Mouse (Mus musculus) T-helper 2 cell (primary cell): ENCODE data around the gene Vhl.

Source experiments
- in situ Hi-C: fragments of 300-600 bp; cut with MboI, MseI; formaldehyde crosslinking; loops from one replicate; pipeline ENCODE4 v1.15.1; 2025; ENCODE audit warnings: high pct_unique_total_duplicates

The Vhl gene

GRCm38 (mm10) chr6:113623386-113623785 lies 373 bp upstream of the Vhl start:
- in situ Hi-C loops, result loop anchor here (25.0 kb wide), 1 partner anchor 1289 kb away; no protein-coding TSS in a partner anchor

GRCm38 (mm10) chr6:113624989-113625770 lies 1.4 kb downstream of the Vhl start:
- in situ Hi-C loops, result loop anchor here (25.0 kb wide), 1 partner anchor 1287 kb away; no protein-coding TSS in a partner anchor

- in situ Hi-C loops, result no loop called here
These were observed 6.6 kb downstream of the Vhl start for GRCm38 (mm10) chr6:113630322-113630721.

- in situ Hi-C loops, result no loop called here
These were observed 9.1 kb downstream of the Vhl start for GRCm38 (mm10) chr6:113632863-113633262.

- in situ Hi-C loops, result loop anchor here (5.0 kb wide), 1 partner anchor 44 kb away; no protein-coding TSS in a partner anchor
These were observed 14.7 kb downstream of the Vhl start, which contains the start of gene Irak2 for GRCm38 (mm10) chr6:113638302-113639040. Gene Irak2, plus strand, starts transcription at chr6:113638467.

- in situ Hi-C loops, result loop anchor here (5.0 kb wide), 1 partner anchor 43 kb away; no protein-coding TSS in a partner anchor
These were observed 15.4 kb downstream of the Vhl start for GRCm38 (mm10) chr6:113639201-113639600.

- in situ Hi-C loops, result no loop called here
These were observed 18.8 kb downstream of the Vhl start for GRCm38 (mm10) chr6:113642605-113643004.

- in situ Hi-C loops, result no loop called here
These were observed 19.3 kb downstream of the Vhl start for GRCm38 (mm10) chr6:113643021-113643420.

GRCm38 (mm10) chr6:113643967-113644366 lies 20.2 kb downstream of the Vhl start:
- in situ Hi-C loops, result no loop called here

GRCm38 (mm10) chr6:113644808-113645207 lies 21.0 kb downstream of the Vhl start:
- in situ Hi-C loops, result no loop called here

- in situ Hi-C loops, result no loop called here
These were observed 25.8 kb downstream of the Vhl start for GRCm38 (mm10) chr6:113649346-113650196.

- in situ Hi-C loops, result no loop called here
These were observed 26.5 kb downstream of the Vhl start for GRCm38 (mm10) chr6:113650197-113650640.

GRCm38 (mm10) chr6:113651626-113652025 lies 27.9 kb downstream of the Vhl start:
- in situ Hi-C loops, result no loop called here

GRCm38 (mm10) chr6:113653551-113653950 lies 29.8 kb downstream of the Vhl start:
- in situ Hi-C loops, result no loop called here

GRCm38 (mm10) chr6:113654102-113654501 lies 30.3 kb downstream of the Vhl start:
- in situ Hi-C loops, result no loop called here

- in situ Hi-C loops, result no loop called here
These were observed 31.1 kb downstream of the Vhl start for GRCm38 (mm10) chr6:113654753-113655397.

- in situ Hi-C loops, result no loop called here
These were observed 31.7 kb downstream of the Vhl start for GRCm38 (mm10) chr6:113655475-113655874.

- in situ Hi-C loops, result no loop called here
These were observed 33.1 kb downstream of the Vhl start for GRCm38 (mm10) chr6:113656847-113657246.

- in situ Hi-C loops, result no loop called here
These were observed 34.5 kb downstream of the Vhl start for GRCm38 (mm10) chr6:113658226-113658625.

- in situ Hi-C loops, result no loop called here
These were observed 36.1 kb downstream of the Vhl start for GRCm38 (mm10) chr6:113659648-113660491.
